Mouse (Mus musculus) bone marrow, adult 2 months (tissue): ENCODE data around the gene Mcm9.

ENCODE experiments used
- CTCF ChIP-seq: fragments of 200-500 bp; IDR thresholded peaks from 2 replicates; pipeline ENCODE4 v1.5.1; 2011; ENCODE audit warnings: low read length, control low read depth; ENCODE audit not compliant: control insufficient read depth, insufficient read depth
- POLR2A ChIP-seq: fragments of 200-500 bp; IDR thresholded peaks from 2 replicates; pipeline ENCODE4 v1.6.1; 2011; ENCODE audit warnings: low read depth, mild to moderate bottlenecking, control low read depth, low read length, borderline replicate concordance; ENCODE audit not compliant: control insufficient read depth

- TF ChIP-seq POLR2A (no peak), CTCF (no peak)
Measured at GRCm38 (mm10) chr10:53518599-53518913, 111.7 kb downstream of the Mcm9 start.
